Mouse (Mus musculus) ovary, postnatal 14 days (tissue): ENCODE data around the gene Manbal.
A peak's percentile ranks its signal among the peaks of the same experiment; 100 is the strongest.

ENCODE experiments used
- DNase-seq: peaks from one replicate; pipeline ENCODE4 v3.0.0; 2022; ENCODE audit warnings: low spot score

The Manbal gene

DNA sequence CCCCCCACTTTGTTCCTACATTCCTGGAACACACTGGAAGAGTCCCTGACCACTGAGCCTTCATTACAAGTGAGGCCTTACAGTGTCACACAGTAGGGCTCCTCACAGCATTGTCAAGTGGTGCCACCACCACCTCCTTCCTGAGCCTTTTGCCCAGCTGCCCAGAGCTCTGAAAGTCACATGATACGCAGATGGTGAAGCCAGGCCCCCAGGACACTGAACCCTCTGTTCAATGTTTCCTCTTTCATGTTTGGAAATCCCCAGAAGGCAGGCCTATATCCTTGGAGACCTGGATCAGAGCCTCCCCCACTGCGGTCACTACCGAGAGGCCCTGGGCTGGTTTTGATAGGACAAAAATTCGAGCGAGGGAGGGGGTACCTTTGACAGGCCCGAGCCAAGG, 49.8 kb downstream of the Manbal start:
- no peak for DNase-seq

DNA sequence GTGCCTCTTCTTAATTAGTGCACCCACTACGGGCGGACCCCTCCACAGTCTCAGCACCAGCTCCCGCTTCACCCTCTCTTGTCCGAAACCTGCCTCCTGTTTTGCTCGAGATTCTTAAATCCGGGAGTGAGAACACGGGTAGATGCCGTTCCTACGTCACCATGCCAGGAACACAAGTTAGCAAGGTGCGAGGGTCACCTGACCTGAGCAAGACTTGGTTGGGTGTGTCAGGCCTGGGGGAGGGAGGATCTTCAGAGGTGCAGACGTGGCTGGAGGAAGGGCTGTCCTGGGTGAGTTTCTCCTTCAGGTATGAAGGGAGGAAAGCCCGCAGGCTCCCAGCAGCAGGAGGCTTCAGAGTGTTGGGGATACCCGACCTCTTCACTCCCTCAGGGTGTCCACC, 50.8 kb downstream of the Manbal start, which contains the start of gene Src:
Src (plus strand) TSS at position 239 of the 400 bp plus-strand sequence.
- no peak for DNase-seq

- DNase-seq, result no peak
Measured at GRCm38 (mm10) chr2:157418609-157419071, 51.2 kb downstream of the Manbal start.

DNA sequence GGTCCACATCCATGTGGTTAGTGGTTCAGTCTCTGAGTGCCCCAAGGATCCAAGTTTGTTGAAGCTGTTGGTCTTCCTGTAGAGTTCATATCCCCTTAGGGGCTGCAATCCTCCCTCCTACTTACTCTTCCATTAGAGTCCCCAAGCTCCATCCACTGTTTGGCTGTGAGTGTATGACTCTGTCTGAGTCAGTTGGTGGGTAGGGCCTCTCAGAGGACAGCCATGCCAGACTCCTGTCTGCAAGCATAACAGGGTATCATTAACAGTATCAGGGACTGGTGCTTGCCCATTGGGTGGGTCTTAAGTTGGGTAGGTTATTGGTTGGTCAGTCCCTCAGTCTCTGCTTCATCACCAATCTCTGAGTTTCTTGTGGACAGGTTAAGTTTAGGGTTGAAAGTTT, 52.1 kb downstream of the Manbal start:
- no peak for DNase-seq

- no peak for DNase-seq
Measured at GRCm38 (mm10) chr2:157420404-157420803, 53.0 kb downstream of the Manbal start.

DNA sequence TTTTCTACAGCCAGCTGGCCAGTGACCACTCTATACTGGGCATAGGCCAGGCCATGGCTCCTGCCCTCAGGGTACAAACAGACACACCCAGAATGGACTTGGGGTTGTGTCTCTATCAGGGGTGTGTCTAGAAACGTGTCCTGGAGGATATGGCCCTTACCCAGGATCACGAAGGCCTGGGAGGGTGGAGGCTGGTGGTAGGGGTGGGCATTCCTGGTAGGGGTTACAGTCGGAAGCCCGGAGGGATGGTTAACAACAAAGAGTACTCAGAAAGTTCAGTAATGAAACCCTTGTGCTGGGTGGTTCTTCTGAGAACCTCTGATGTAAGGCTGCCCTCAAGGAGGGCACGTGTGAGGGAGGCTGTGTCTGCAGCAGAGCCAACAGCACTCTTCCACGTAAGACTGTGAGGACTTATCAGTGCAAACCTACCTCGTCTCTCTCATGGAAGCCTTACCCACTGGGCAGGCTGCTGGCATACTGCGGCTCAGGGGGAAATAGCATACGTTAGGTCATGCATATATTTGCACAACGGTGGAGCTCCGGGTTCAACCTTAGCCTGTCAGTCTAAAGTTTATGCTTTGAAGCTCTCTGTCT, 54.8 kb downstream of the Manbal start:
- DNase-seq, result no peak

- DNase-seq, result no peak
Measured at GRCm38 (mm10) chr2:157422854-157423705, 55.7 kb downstream of the Manbal start.

DNA sequence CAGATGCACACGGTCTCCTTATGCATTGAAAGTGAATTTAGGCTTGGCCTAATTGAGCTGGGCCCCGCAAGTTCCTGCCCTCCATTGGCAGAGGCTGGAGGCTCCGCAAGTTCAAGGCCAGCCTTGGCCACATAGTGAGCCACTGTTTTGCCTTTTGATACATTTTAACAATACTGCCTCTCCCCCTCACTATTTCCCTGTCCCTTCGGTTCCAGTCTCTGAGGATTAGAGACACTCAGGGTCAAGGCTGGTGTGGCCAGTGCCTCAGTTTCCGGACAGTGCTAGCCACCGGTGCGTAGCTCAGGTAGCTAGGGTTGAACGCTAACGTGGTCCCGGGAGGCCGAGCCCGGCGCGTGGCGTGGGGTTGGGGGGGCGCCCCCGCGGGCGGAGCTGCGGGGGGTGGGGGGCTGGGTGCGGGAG, 56.3 kb downstream of the Manbal start:
- DNase-seq, result no peak

DNA sequence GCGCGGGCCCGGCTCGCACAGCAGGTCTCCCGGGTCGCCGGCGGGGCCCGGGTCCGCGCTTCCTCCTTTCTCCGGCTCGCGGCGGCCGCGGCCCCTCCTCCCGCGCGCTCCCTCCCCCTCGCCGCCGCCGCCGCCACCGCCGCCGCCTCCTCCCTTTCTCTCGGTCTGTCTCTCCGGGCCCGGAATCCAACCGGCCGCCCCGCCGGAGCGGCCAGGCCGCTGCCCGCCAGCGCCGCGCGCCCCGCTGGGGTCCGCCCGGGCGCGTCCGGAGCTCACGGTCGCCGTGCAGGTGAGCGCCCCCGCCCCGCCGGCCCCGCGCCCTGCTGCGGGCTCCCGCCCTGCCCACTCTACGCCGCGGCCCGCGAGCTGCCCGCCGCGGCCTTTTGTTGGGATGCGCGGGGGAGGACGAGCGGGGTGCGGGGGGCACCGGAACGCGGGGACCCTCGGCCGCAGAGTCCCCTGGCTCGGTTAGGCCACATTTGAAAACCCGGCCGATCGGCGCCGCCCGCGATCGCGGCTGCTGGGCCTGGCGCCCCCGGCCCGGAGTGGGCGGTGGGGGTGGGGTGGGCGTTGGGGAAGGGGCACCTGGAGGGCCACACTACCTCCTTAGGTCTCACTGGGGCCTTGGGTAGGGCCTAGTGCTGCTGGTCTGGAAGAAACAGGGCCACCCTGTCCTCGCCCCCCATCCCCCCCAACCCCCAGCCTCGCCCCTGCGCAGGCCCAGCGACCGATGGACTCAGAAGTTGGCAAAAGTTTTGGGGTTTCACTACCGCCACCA, 56.9 kb downstream of the Manbal start:
- peak; percentile 46 for DNase-seq

GRCm38 (mm10) chr2:157424904-157425642, 57.7 kb downstream of the Manbal start:
- no peak for DNase-seq

DNA sequence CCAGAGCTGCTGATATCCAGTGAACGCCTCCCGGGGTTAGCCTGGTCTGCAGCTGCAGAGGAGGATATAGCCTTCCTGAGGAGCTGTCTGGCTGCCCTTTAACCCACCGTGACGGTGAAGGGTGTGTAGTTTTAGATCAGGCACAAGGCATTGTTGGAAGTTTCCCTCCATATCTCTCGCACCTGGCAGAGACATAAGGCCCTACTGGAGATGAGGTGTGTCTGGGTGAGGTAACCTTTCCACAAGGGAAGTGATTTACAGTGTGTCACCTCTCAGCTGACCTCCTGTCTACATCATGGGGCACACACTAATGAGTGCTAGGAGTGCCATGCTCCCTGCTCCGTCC, 58.2 kb downstream of the Manbal start:
- no peak for DNase-seq

DNA sequence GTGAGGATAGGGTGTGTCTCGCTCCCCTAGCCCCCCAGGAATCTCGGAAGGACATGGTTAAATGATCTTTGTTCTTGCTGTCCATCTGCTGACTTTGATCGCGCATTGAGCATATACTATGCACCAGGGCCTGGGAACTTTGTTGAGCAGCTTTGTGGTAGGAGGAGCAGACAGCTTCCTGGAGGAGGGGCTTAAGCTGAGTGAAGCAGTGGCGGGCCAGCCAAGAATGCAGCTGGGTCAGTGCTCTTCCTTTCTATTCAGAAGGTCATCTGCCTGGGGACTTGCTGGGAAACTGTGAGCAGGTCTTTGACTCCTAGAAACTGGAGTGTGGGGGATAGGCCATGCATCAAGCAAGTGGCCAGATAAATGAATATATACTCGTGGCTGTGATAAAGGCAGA, 58.8 kb downstream of the Manbal start:
- no peak for DNase-seq

- DNase-seq, result no peak
Measured at GRCm38 (mm10) chr2:157427164-157427563, 59.8 kb downstream of the Manbal start.

GRCm38 (mm10) chr2:157428351-157429139, 61.2 kb downstream of the Manbal start:
- no peak for DNase-seq

DNA sequence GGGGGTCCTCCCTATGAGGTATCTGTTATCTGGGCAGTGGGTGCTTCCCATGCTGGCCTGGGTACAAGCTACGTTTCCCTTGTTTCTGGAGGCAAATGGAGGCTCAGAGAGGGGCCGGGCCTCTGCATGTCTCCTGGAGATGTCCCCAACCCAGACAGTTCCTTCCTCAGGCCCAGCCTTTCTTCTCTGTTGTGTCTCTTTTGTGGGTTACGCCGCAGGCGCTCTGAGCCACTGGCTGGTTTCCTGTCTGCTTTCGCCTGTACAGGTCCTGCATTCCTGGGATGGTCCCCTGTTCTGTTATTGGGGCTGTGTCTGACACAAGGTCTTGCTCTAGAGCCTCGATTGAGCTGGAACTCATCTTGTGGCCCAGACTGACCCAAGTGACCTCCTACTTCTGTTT, 62.3 kb downstream of the Manbal start:
- no peak for DNase-seq

DNA sequence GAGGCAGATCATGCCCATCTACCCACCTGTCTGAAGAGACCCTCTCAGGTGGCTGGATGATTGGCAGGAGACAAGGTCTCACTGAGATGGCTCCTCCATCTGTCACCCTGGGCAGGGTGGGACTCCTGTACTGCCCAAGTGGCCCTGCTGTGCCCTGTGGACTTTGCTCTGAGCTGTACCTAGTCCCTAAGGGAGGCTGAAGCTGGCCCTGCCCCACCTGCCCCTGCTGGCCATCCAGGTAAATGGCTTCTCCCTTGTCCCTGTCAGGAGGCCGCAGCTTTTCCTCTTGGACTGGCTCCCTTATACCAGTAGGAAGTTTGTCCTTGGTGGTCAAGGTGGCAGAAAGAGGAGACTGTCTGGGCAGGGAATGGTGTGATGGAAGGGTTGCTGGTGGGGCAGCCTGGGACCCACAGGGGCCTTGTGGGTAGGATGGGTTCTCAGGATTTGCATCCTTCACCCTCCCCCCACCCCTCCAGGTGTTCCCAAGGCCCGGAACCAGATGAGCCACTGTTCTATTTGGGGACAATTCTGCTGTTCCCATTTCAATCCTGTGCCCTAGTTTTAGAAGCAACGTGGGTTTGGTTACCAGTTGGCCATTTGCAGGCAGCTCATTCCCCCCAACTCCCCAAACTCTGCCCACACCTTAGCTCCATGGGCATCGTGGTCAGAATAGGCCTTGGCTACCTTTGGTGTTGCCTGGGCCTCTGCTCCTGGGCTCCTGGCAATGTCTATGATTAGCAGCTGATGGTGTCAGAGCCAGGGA, 63.5 kb downstream of the Manbal start:
- no peak for DNase-seq

- DNase-seq, result no peak
Measured at GRCm38 (mm10) chr2:157431912-157432311, 64.5 kb downstream of the Manbal start.

DNA sequence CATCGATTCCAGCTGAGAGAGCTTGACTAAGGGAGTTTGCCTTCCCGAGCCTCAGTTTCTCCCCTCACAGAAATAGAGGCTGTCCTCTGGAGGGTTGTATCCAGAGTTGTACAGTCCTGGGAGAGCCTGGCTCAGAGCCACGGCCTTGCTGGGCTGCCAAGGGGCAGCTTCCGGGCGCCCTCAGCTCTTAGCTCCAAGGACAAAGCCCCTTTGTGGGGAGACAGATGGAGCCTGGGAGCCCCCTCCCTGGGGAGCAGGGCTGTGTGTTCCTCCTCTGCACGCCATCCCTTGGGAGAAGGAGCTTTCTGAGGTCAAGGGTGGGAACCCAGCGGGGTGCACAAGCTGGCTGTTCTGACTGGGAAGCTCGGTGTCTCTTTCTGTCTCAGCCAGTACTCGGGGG, 65.1 kb downstream of the Manbal start:
- no peak for DNase-seq

DNA sequence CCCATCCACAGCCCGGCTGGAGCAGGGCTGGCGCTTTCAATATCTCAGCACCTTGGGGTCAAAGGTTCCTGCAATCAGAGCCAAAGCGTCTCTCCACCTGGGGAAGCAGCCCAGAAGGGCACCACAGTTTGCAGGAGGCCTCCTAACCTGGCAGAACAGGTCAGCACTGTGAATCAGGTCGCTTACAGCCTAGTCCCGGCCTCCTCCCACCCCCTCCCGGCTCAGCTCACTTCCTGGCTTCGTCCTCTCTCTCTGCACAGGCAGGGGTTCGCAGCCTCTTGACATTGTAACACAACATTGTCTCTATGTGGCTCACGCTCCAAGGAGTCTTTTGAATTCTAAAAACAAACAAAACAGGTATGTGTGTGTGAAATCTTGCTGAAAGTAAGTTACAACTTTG, 66.6 kb downstream of the Manbal start:
- no peak for DNase-seq

GRCm38 (mm10) chr2:157434497-157434896, 67.1 kb downstream of the Manbal start:
- no peak for DNase-seq

DNA sequence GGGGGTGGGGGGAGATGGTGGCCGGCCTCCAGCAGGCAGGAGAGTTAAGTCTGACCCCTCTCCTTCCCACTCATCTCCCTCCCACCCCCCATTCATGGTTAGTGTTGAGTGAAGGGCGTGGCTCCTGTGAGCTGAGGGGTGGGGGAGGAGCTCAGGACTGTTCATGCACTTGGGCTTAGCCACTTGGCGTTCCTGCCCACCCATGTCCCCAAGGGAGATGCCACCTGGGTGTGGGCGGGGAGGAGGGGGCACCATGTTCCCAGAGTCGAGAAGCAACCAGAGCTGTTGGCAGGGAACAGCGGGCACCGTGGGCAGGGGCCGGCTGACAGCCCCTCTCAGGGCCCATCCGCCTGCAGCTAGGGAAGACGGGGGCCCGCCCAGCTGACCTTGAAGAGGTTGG, 69.1 kb downstream of the Manbal start:
- no peak for DNase-seq
